In genomic region chr7:94042466-94043030, GRCm38 (mm10) we compare ENCODE assay signal across 7 mouse cellular contexts.
DNase-seq lines count a peak whose midpoint lies in the region; ATAC-seq and TF ChIP-seq lines count a peak whose summit lies in the region.

No protein-coding gene starts in this region.

- H3K4me3 ChIP-seq in forebrain, postnatal 0 days (ENCODE audit: low read depth, low read length), result peak overlapping the region; percentile 32
- H3K4me3 ChIP-seq in limb, embryonic 14.5 days (replicated peaks; ENCODE audit: low read length), result no peak overlapping the region

- peak; percentile 89 for ATAC-seq in forebrain, postnatal 0 days
- no peak for ATAC-seq in limb, embryonic 14.5 days (ENCODE audit: low FRiP score, low read depth)

- H3K36me3 ChIP-seq in forebrain, postnatal 0 days (ENCODE audit: insufficient read depth), result no peaks in the 10 kb centered on the region
- H3K36me3 ChIP-seq in limb, embryonic 14.5 days (ENCODE audit: control insufficient read depth, insufficient read depth, low read length), result no peaks in the 10 kb centered on the region

- H3K9me3 ChIP-seq in forebrain, postnatal 0 days (ENCODE audit: low read length), result no peaks in the 10 kb centered on the region
- H3K9me3 ChIP-seq in limb, embryonic 14.5 days (ENCODE audit: control insufficient read depth, low read length), result no peaks in the 10 kb centered on the region

- no peak for TF ChIP-seq POLR2A in limb, embryonic 14.5 days (IDR thresholded peaks at IDR 0.05; ENCODE audit: borderline replicate concordance, extremely low read depth, insufficient read depth, insufficient read length)

- no peaks in the 10 kb centered on the region for H3K27me3 ChIP-seq in forebrain, postnatal 0 days (ENCODE audit: insufficient read depth, low read length)
- no peaks in the 10 kb centered on the region for H3K27me3 ChIP-seq in limb, embryonic 14.5 days (ENCODE audit: control insufficient read depth, insufficient read depth, low read length)

- peak; percentile 4 to 6 for DNase-seq in left cerebral cortex, adult 18-20 months (ENCODE audit: low spot score in 2 of 2)
- DNase-seq in left cerebral cortex, adult 11 months (ENCODE audit: low spot score), result no peak
- DNase-seq in forebrain, postnatal 0 days, result peak; percentile 63
- DNase-seq in limb, embryonic 14.5 days (ENCODE audit: low spot score), result no peak
- DNase-seq in right cerebral cortex, postnatal 4 days, result peak; percentile 29
- no peak for DNase-seq in thymus, postnatal 36 days
- DNase-seq in adrenal gland, postnatal 36 days, result no peak

- 0 out of 2 replicates have a peak overlapping the region, but pooled peaks have one; percentile 21 for H3K27ac ChIP-seq in forebrain, postnatal 0 days (ENCODE audit: low read depth, low read length)
- no peak overlapping the region for H3K27ac ChIP-seq in limb, embryonic 14.5 days (replicated peaks; ENCODE audit: low read depth, low read length)

- H3K4me1 ChIP-seq in forebrain, postnatal 0 days (ENCODE audit: insufficient read depth), result no peaks in the 10 kb centered on the region
- H3K4me1 ChIP-seq in limb, embryonic 14.5 days (ENCODE audit: control insufficient read depth, insufficient read depth, low read length), result no peaks in the 10 kb centered on the region

- peak overlapping the region; percentile 48 for H3K9ac ChIP-seq in forebrain, postnatal 0 days
- H3K9ac ChIP-seq in limb, embryonic 14.5 days (ENCODE audit: low read depth, low read length, severe bottlenecking), result no peak overlapping the region

- peak overlapping the region; percentile 54 for H3K4me2 ChIP-seq in forebrain, postnatal 0 days (ENCODE audit: low read depth)
- 0 out of 2 replicates have a peak overlapping the region, but pooled peaks have one; percentile 25 for H3K4me2 ChIP-seq in limb, embryonic 14.5 days (replicated peaks; ENCODE audit: low read depth, low read length, severe bottlenecking)

- no peak for TF ChIP-seq CTCF in forebrain, postnatal 0 days (IDR thresholded peaks at IDR 0.05; ENCODE audit: low read depth)

- WGBS in forebrain, postnatal 0 days, result 3% methylated on average over 11 of the region's 11 CpGs
- WGBS in limb, embryonic 14.5 days, result 19% methylated on average over 11 of the region's 11 CpGs

Comparison
In these comparisons a context has a peak if more than half of its experiments do, and no peak if none do; other contexts are left out.
1. DNase-seq: peak in left cerebral cortex, adult 18-20 months (2 of 2), forebrain, postnatal 0 days (single experiment) and right cerebral cortex, postnatal 4 days (single experiment); none in left cerebral cortex, adult 11 months (single experiment), limb, embryonic 14.5 days (single experiment), thymus, postnatal 36 days (0 of 2) and adrenal gland, postnatal 36 days (0 of 2).